Mouse (Mus musculus) forebrain, embryonic 14.5 days (tissue): ENCODE measurements around the gene Il34. TPM values are rescaled to one million over a fixed set of nuclear protein-coding genes. Genes with fewer than 3 reads are reported as not detected.

Experiments
- ATAC-seq: fragments of 200-750 bp; cut with Nextera tagmentation; 2 replicates; pipeline ENCODE4 v1.8.0; 2017; ENCODE audit warnings: mild to moderate bottlenecking, moderate library complexity
- DNase-seq: peaks from one replicate; pipeline ENCODE4 v3.0.0-alpha.2; 2015; ENCODE audit warnings: low spot score
- H3K27ac ChIP-seq: fragments of 300-500 bp; sonication (generic); 2 replicates; pipeline ENCODE4 v1.5.1; 2014; ENCODE audit warnings: low read depth, mild to moderate bottlenecking, control low read depth, low read length, moderate library complexity
- H3K27me3 ChIP-seq: fragments of 300-500 bp; sonication (generic); replicated peaks from 2 replicates; pipeline ENCODE4 v1.6.1; 2014; ENCODE audit warnings: low read length, control low read depth, mixed read lengths; ENCODE audit not compliant: control insufficient read depth, insufficient read depth
- H3K36me3 ChIP-seq: fragments of 300-500 bp; sonication (generic); 2 replicates; pipeline ENCODE4 v1.6.1; 2014; ENCODE audit warnings: low read length, control low read depth; ENCODE audit not compliant: control insufficient read depth, insufficient read depth
- H3K4me1 ChIP-seq: fragments of 300-500 bp; sonication (generic); 2 replicates; pipeline ENCODE4 v1.6.1; 2014; ENCODE audit warnings: antibody characterized with exemption, low read length, control low read depth; ENCODE audit not compliant: control insufficient read depth, insufficient read depth
- H3K4me2 ChIP-seq: fragments of 300-500 bp; sonication (generic); 2 replicates; pipeline ENCODE4 v1.6.1; 2014; ENCODE audit warnings: mild to moderate bottlenecking, control low read depth, low read length
- H3K4me3 ChIP-seq: fragments of 300-500 bp; sonication (generic); 2 replicates; pipeline ENCODE4 v1.5.1; 2014; ENCODE audit warnings: low read depth, low read length, control low read depth
- H3K9ac ChIP-seq: fragments of 300-500 bp; sonication (generic); 2 replicates; pipeline ENCODE4 v1.6.1; 2014; ENCODE audit warnings: mild to moderate bottlenecking, low read length, control low read depth, moderate library complexity
- H3K9me3 ChIP-seq: fragments of 300-500 bp; sonication (generic); replicated peaks from 2 replicates; pipeline ENCODE4 v1.6.1; 2016; ENCODE audit warnings: low read length, control low read depth, mixed read lengths; ENCODE audit not compliant: control insufficient read depth
- WGBS: fragments of 180-500 bp; shearing (Covaris S2); extraction: QIAGEN DNeasy Blood & Tissue Kit; methylation state at CpG from one replicate; pipeline ENCODE4 v1.1.7; 2014; 5-methylcytosine and 5-hydroxymethylcytosine counted together
- polyA plus RNA-seq: library from polyadenylated mRNA; unstranded; fragments of >200 nt; fragmentation: Nextera tagmentation; extraction: Ambion mirVana; gene quantifications from 2 replicates; pipeline ENCODE4 v1.2.1, GENCODE M21; 2014

Il34 gene
- polyA plus RNA-seq, 1 experiment from 2014 or later = 2.2 TPM

GRCm38 (mm10) chr8:110705391-110706287, 100.1 kb downstream of the Il34 start:
- no peaks in the 10 kb centered on the region for H3K9me3 ChIP-seq
- H3K4me3 ChIP-seq = no peak overlapping the region
- H3K4me2 ChIP-seq = no peak overlapping the region
- peak overlapping the region; percentile 44; the same call in 1 of the 2 replicates for H3K27ac ChIP-seq
- H3K27me3 ChIP-seq = no peaks in the 10 kb centered on the region
- no peaks in the 10 kb centered on the region for H3K4me1 ChIP-seq
- DNase-seq (no peak), ATAC-seq (no peak)
- H3K9ac ChIP-seq = no peak overlapping the region
- WGBS = 80% methylated on average over 14 of the region's 14 CpGs
- 0 out of 2 replicates have a peak, but pooled peaks cover 11% of the 10 kb centered on the region for H3K36me3 ChIP-seq

GRCm38 (mm10) chr8:110704103-110704502, 101.6 kb downstream of the Il34 start:
- no peak overlapping the region for H3K27ac ChIP-seq
- H3K4me2 ChIP-seq = no peak overlapping the region
- H3K9me3 ChIP-seq = no peaks in the 10 kb centered on the region
- DNase-seq = no peak
- WGBS = 92% methylated on average over 3 of the region's 3 CpGs
- ATAC-seq = no peak
- no peaks in the 10 kb centered on the region for H3K27me3 ChIP-seq
- H3K4me3 ChIP-seq = no peak overlapping the region
- H3K36me3 ChIP-seq = 0 out of 2 replicates have a peak, but pooled peaks cover 4% of the 10 kb centered on the region
- H3K4me1 ChIP-seq = no peaks in the 10 kb centered on the region
- H3K9ac ChIP-seq = no peak overlapping the region

GRCm38 (mm10) chr8:110703460-110704061, 102.2 kb downstream of the Il34 start:
- H3K9me3 ChIP-seq = no peaks in the 10 kb centered on the region
- ATAC-seq = no peak
- no peak overlapping the region for H3K4me2 ChIP-seq
- DNase-seq = no peak
- H3K27me3 ChIP-seq = no peaks in the 10 kb centered on the region
- no peak overlapping the region for H3K4me3 ChIP-seq
- 0 out of 2 replicates have a peak, but pooled peaks cover 4% of the 10 kb centered on the region for H3K36me3 ChIP-seq
- no peak overlapping the region for H3K27ac ChIP-seq
- no peaks in the 10 kb centered on the region for H3K4me1 ChIP-seq
- WGBS = 92% methylated on average over 9 of the region's 9 CpGs
- no peak overlapping the region for H3K9ac ChIP-seq

DNA sequence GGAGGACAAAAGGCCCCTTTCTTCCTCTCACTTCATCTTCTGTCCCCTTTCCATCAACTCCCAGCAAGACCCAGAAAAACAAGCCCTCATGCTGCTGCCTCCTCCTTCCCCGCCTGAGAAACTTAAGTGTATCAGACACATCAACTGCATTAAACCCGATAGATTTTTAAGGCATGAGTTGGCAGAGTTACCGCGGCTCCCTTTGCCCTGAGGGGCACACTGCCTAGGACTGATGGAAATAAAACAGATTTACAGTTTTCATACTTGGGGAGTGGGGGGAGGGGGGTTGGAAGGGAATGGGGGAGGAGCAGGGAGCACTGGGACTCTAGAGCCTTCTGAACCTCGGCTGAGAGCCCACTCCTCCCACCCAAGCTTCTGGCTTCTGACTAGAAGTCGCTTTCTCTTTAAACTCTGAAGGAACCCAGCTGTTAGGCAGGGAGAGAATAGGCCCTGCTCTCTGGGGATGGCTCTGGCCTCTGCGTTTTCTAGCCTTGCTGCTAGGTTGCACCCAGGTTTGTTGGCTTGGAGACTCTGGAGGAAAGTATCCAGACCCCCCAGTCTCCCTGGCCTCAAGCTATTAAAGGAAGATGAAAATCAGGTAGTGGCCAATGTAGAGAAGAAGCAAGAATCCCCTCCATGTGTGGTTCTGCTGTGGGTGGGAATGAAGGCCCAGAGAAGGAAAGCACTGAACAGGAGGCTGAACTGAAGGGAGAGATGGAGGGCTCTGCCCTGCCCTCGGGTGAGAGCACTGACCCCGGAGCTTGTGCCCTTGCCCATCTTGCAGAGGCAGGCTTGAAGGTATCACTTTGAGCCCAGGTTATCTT, 102.9 kb downstream of the Il34 start:
- H3K4me1 ChIP-seq = no peaks in the 10 kb centered on the region
- no peak overlapping the region for H3K4me2 ChIP-seq
- no peak overlapping the region; the same call in 1 of the 2 replicates for H3K9ac ChIP-seq
- WGBS = 59% methylated on average over 9 of the region's 9 CpGs
- no peaks in the 10 kb centered on the region for H3K9me3 ChIP-seq
- H3K27me3 ChIP-seq = no peaks in the 10 kb centered on the region
- no peak overlapping the region for H3K4me3 ChIP-seq
- no peak for ATAC-seq
- no peaks in the 10 kb centered on the region for H3K36me3 ChIP-seq
- DNase-seq = no peak
- H3K27ac ChIP-seq = no peak overlapping the region

DNA sequence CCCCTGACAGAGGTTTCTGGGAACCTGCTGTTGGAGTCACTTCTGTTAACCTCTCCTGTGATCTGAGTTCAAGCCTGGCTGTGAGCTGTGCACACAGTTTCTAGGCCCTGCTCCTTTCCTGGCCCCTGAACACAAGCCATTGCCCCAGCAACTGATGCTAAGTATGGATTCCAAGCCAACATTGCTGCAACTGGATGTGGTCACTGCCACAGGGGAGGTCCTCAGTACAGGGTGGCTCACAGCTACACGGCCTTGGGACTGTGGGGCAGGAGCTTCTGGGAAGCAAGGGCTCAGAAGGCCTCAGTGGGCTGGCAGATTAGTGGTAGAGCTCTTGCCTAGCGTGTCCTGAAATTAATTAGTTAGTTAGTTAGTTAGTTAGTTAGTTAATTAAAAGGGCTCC, 105.2 kb downstream of the Il34 start:
- H3K9ac ChIP-seq = no peak overlapping the region
- H3K27ac ChIP-seq = no peak overlapping the region
- DNase-seq = no peak
- H3K9me3 ChIP-seq = no peaks in the 10 kb centered on the region
- H3K36me3 ChIP-seq = 0 out of 2 replicates have a peak, but pooled peaks cover 3% of the 10 kb centered on the region
- 82% methylated on average over 2 of the region's 2 CpGs for WGBS
- H3K4me3 ChIP-seq = no peak overlapping the region
- no peaks in the 10 kb centered on the region for H3K4me1 ChIP-seq
- H3K4me2 ChIP-seq = no peak overlapping the region
- no peak for ATAC-seq
- H3K27me3 ChIP-seq = no peaks in the 10 kb centered on the region

DNA sequence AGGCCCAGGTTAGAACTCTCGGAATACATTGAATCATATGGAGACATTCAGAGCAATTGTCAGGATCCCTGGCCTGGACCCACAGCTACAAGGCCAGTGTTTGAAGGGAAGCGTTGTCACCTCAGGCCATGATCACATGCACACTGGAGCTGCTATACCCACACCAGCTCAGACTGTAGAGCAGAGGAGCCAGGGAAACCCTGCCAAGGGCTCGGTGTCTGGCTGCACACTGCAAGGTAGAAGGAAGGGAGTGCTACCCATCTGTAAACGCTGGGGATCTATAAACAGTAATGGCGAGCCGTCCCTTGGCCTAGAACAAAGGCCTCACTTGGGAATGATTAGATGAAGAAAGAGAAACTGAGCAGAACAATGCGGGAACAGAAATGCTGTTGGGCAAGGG, 106.2 kb downstream of the Il34 start:
- Histone ChIP-seq H3K4me1 (no peaks in the 10 kb centered on the region), H3K27ac (no peak overlapping the region), H3K4me3 (no peak overlapping the region), H3K4me2 (no peak overlapping the region), H3K27me3 (no peaks in the 10 kb centered on the region), H3K36me3 (0 out of 2 replicates have a peak, but pooled peaks cover 3% of the 10 kb centered on the region), H3K9ac (no peak overlapping the region), H3K9me3 (no peaks in the 10 kb centered on the region)
- DNase-seq (no peak), ATAC-seq (no peak)
- WGBS = 85% methylated on average over 7 of the region's 7 CpGs

- no peak overlapping the region for H3K27ac ChIP-seq
- H3K27me3 ChIP-seq = no peaks in the 10 kb centered on the region
- 90% methylated on average over 1 of the region's 1 CpGs for WGBS
- no peak overlapping the region for H3K9ac ChIP-seq
- H3K4me1 ChIP-seq = no peaks in the 10 kb centered on the region
- DNase-seq (no peak), ATAC-seq (no peak)
- no peak overlapping the region for H3K4me2 ChIP-seq
- H3K9me3 ChIP-seq = no peaks in the 10 kb centered on the region
- H3K36me3 ChIP-seq = 0 out of 2 replicates have a peak, but pooled peaks cover 3% of the 10 kb centered on the region
- H3K4me3 ChIP-seq = no peak overlapping the region
Measured at GRCm38 (mm10) chr8:110698098-110698497, 107.6 kb downstream of the Il34 start.

DNA sequence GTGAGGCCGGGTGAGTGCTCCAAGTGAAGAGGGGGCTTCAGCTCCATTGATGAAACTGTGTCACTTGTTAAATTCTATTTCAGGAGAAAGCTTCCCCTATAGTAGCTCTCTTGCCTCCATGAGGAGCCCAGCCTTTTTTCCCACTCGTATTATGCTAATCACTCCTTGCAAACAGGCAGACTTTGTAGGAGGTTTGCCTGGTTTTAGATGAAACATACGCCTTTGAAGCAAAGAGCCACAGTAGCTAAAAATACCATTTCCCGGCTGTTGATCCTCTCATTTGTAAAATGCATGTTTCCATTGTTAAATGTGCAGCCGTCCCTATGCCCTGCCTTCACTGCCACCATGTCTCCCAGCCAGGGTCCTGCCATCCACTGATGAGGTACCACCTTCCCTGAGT, 108.2 kb downstream of the Il34 start:
- no peaks in the 10 kb centered on the region for H3K9me3 ChIP-seq
- H3K4me3 ChIP-seq = no peak overlapping the region
- no peak overlapping the region for H3K4me2 ChIP-seq
- no peaks in the 10 kb centered on the region for H3K4me1 ChIP-seq
- H3K27ac ChIP-seq = no peak overlapping the region
- H3K36me3 ChIP-seq = 0 out of 2 replicates have a peak, but pooled peaks cover 3% of the 10 kb centered on the region
- no peaks in the 10 kb centered on the region for H3K27me3 ChIP-seq
- DNase-seq (no peak), ATAC-seq (no peak)
- no peak overlapping the region for H3K9ac ChIP-seq
- 85% methylated on average over 5 of the region's 5 CpGs for WGBS
